In the genomic region with DNA sequence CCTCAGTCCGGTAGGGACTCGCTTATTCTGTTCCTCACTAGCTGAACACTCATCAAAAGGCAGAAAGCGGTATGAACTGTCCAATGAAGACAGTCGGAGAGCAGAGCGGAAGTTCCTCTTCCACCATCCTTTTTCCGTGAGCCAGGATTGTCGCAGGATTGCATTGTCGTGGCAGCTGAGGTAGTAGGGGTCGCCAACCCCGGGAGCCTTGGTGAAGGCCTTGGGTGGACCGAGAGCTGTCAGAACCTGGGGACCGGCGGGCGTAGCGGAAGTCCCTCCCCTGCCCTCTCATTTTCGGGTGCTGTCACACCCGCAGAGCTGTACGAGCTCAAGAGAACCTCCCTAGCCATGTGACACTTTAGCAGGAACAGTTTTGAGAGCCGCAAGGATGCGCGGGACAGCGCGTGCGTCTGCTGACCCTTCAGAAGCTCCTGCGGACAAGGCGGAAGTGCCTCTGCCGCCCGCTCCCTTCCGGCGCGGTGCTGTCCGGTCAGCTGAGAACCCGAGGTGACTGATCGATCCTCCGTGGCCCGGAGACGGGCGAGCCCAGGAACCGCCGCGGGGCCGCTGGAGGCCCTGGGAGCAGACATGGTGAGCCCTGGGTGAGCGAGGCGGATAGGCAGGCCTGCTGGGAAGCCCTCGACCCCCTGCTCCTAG, we compare ENCODE assay signal across 8 mouse cellular contexts. TPM values are rescaled to one million over a fixed set of nuclear protein-coding genes. Genes with fewer than 3 reads are reported as not detected.
A peak's percentile ranks its signal among the peaks of the same experiment; 100 is the strongest.
DNase-seq lines count a peak whose midpoint lies in the region; ATAC-seq and TF ChIP-seq lines count a peak whose summit lies in the region.

A gene (plus strand): TSS at position 402 of the 657 bp plus-strand sequence.

- peak; percentile 91 for ATAC-seq in embryonic facial prominence, embryonic 15.5 days (ENCODE audit: insufficient number of reproducible peaks, low FRiP score, low TSS enrichment, low read depth)
- peak; percentile 85 for ATAC-seq in limb, embryonic 12.5 days (ENCODE audit: insufficient number of reproducible peaks, insufficient read depth, low FRiP score, low TSS enrichment, low read depth)
- ATAC-seq in midbrain, embryonic 14.5 days (ENCODE audit: low FRiP score, low TSS enrichment) = peak; percentile 84

- no peaks in the 10 kb centered on the region for H3K4me1 ChIP-seq in bone marrow macrophage, adult 2 months (ENCODE audit: control insufficient read depth, insufficient read depth, low read length)
- 0 out of 2 replicates have a peak, but pooled peaks cover 4% of the 10 kb centered on the region for H3K4me1 ChIP-seq in embryonic facial prominence, embryonic 15.5 days
- H3K4me1 ChIP-seq in heart, adult 2 months (ENCODE audit: control insufficient read depth, insufficient read depth, low read length) = no peaks in the 10 kb centered on the region; the same call in 1 of the 2 replicates
- no peaks in the 10 kb centered on the region; the same call in 1 of the 2 replicates for H3K4me1 ChIP-seq in limb, embryonic 12.5 days (replicated peaks)
- H3K4me1 ChIP-seq in midbrain, embryonic 14.5 days (ENCODE audit: control insufficient read depth, insufficient read depth, low read length) = peaks cover 7% of the 10 kb centered on the region; the same call in 1 of the 2 replicates

- H3K27me3 ChIP-seq in embryonic facial prominence, embryonic 15.5 days = no peaks in the 10 kb centered on the region
- no peaks in the 10 kb centered on the region for H3K27me3 ChIP-seq in heart, adult 2 months (ENCODE audit: control insufficient read depth, insufficient read depth, low read length)
- H3K27me3 ChIP-seq in limb, embryonic 12.5 days = no peaks in the 10 kb centered on the region
- H3K27me3 ChIP-seq in midbrain, embryonic 14.5 days (ENCODE audit: control insufficient read depth, insufficient read depth, low read length) = no peaks in the 10 kb centered on the region

- no peak for TF ChIP-seq CTCF in bone marrow macrophage, adult 2 months (IDR thresholded peaks at IDR 0.05; ENCODE audit: low read depth, low read length)
- no peak for TF ChIP-seq CTCF in heart, adult 2 months (IDR thresholded peaks at IDR 0.05)

- H3K4me2 ChIP-seq in embryonic facial prominence, embryonic 15.5 days (replicated peaks) = peak within 1 kb of the TSS; percentile 75
- H3K4me2 ChIP-seq in limb, embryonic 12.5 days = peak within 1 kb of the TSS; percentile 88
- H3K4me2 ChIP-seq in midbrain, embryonic 14.5 days (ENCODE audit: low read length) = peak within 1 kb of the TSS; percentile 93

- H3K79me2 ChIP-seq in heart, adult 2 months (replicated peaks; ENCODE audit: control insufficient read depth, insufficient read depth, low read length) = no peaks in the 10 kb centered on the region

- TF ChIP-seq POLR2A in bone marrow macrophage, adult 2 months (IDR thresholded peaks at IDR 0.05; ENCODE audit: borderline replicate concordance, low read depth, low read length) = no peak
- peak; percentile 65 for TF ChIP-seq POLR2A in heart, adult 2 months (IDR thresholded peaks at IDR 0.05; ENCODE audit: insufficient read depth, low read depth, low read length)

- H3K4me3 ChIP-seq in bone marrow macrophage, adult 2 months (ENCODE audit: insufficient read depth, low read length) = peak within 1 kb of the TSS; percentile 77
- peak within 1 kb of the TSS; percentile 58 for H3K4me3 ChIP-seq in embryonic facial prominence, embryonic 15.5 days (replicated peaks)
- H3K4me3 ChIP-seq in heart, adult 2 months = peak within 1 kb of the TSS; percentile 96
- peak within 1 kb of the TSS; percentile 70 for H3K4me3 ChIP-seq in limb, embryonic 12.5 days (replicated peaks)
- peak within 1 kb of the TSS; percentile 75 for H3K4me3 ChIP-seq in midbrain, embryonic 14.5 days (replicated peaks; ENCODE audit: low read depth, low read length)

- peaks cover 21% of the 10 kb centered on the region for H3K9me3 ChIP-seq in embryonic facial prominence, embryonic 15.5 days (replicated peaks)
- H3K9me3 ChIP-seq in limb, embryonic 12.5 days = peaks cover 23% of the 10 kb centered on the region
- peaks cover 18% of the 10 kb centered on the region for H3K9me3 ChIP-seq in midbrain, embryonic 14.5 days (ENCODE audit: control insufficient read depth, low read length)

- H3K9ac ChIP-seq in embryonic facial prominence, embryonic 15.5 days = peak within 1 kb of the TSS; percentile 66
- H3K9ac ChIP-seq in heart, adult 2 months (ENCODE audit: low read depth, low read length) = peak within 1 kb of the TSS; percentile 89
- H3K9ac ChIP-seq in limb, embryonic 12.5 days (replicated peaks) = peak within 1 kb of the TSS; percentile 88
- H3K9ac ChIP-seq in midbrain, embryonic 14.5 days (replicated peaks; ENCODE audit: low read length) = peak within 1 kb of the TSS; percentile 93

- peak within 1 kb of the TSS; percentile 68 for H3K27ac ChIP-seq in bone marrow macrophage, adult 2 months (ENCODE audit: insufficient read depth, low read depth, low read length)
- peak within 1 kb of the TSS; percentile 80 for H3K27ac ChIP-seq in embryonic facial prominence, embryonic 15.5 days (replicated peaks)
- H3K27ac ChIP-seq in heart, adult 2 months = peak within 1 kb of the TSS; percentile 85
- peak within 1 kb of the TSS; percentile 59; the same call in 1 of the 2 replicates for H3K27ac ChIP-seq in limb, embryonic 12.5 days
- peak within 1 kb of the TSS; percentile 84 for H3K27ac ChIP-seq in midbrain, embryonic 14.5 days (replicated peaks; ENCODE audit: low read depth, low read length)

- peaks cover 28% of the 10 kb centered on the region for H3K36me3 ChIP-seq in embryonic facial prominence, embryonic 15.5 days
- peaks cover 5% of the 10 kb centered on the region; the same call in 1 of the 2 replicates for H3K36me3 ChIP-seq in heart, adult 2 months (ENCODE audit: control insufficient read depth, insufficient read depth, low read length)
- peaks cover 25% of the 10 kb centered on the region for H3K36me3 ChIP-seq in limb, embryonic 12.5 days
- peaks cover 15% of the 10 kb centered on the region; the same call in 1 of the 2 replicates for H3K36me3 ChIP-seq in midbrain, embryonic 14.5 days (ENCODE audit: control insufficient read depth, insufficient read depth, low read length)

- no peak for TF ChIP-seq EP300 in heart, adult 2 months (IDR thresholded peaks at IDR 0.05; ENCODE audit: insufficient read depth, low read depth, low read length)

- 4% methylated on average over 45 of the region's 45 CpGs for WGBS in embryonic facial prominence, embryonic 15.5 days
- WGBS in heart, adult 2 months = 3% methylated on average over 45 of the region's 45 CpGs
- WGBS in limb, embryonic 12.5 days = 7% methylated on average over 45 of the region's 45 CpGs
- WGBS in midbrain, embryonic 14.5 days = 5% methylated on average over 44 of the region's 45 CpGs

- DNase-seq in 3134 (ENCODE audit: extremely low read depth, insufficient read length, low spot score) = peak; percentile 1
- DNase-seq in heart, adult 2 months = peak; percentile 81 to 84
- DNase-seq in kidney, adult 8-10 months = peak; percentile 49 to 63
- peak; percentile 77 for DNase-seq in midbrain, embryonic 14.5 days
- peak; percentile 25 for DNase-seq in spleen, adult 12 weeks (ENCODE audit: low spot score)

- intact Hi-C loops in heart, adult 2 months (cut with DNase I) = loop anchor here (1.0 to 5.0 kb wide), 2 partner anchors 29 to 41 kb away; no protein-coding TSS in a partner anchor

RNA-seq across cellular contexts. Expression of the gene that starts here (rescaled TPM):
- 8.6 and 9.1 TPM in 2 replicates for polyA plus RNA-seq in bone marrow macrophage, adult 2 months (2012; ENCODE audit: insufficient read depth, insufficient read length, missing spikeins)
- 5.4 and 8.6 TPM in 2 replicates for polyA plus RNA-seq in embryonic facial prominence, embryonic 15.5 days (2015; fragmentation: Nextera tagmentation; extraction: Ambion mirVana)
- total RNA-seq in heart, adult 2 months (2021) = 1 to 10 TPM; 4.4 to 6.2 TPM
- 0.59 and 1.0 TPM in 2 replicates for polyA plus RNA-seq in heart, adult 2 months (2012; rRNA removed)
- 5.6 and 6.0 TPM in 2 replicates for polyA plus RNA-seq in limb, embryonic 12.5 days (2016; fragmentation: Nextera tagmentation; extraction: Ambion mirVana)
- 9.8 and 12.6 TPM in 2 replicates for polyA plus RNA-seq in midbrain, embryonic 14.5 days (2014; fragmentation: Nextera tagmentation; extraction: Ambion mirVana)

Comparison
In these comparisons a context has a peak if more than half of its experiments do, and no peak if none do; other contexts are left out.
1. Peak in every context shown above with its lines: DNase-seq, ATAC-seq, H3K4me3 ChIP-seq and H3K27ac ChIP-seq.
2. DNase-seq: peak in every context shown above with its lines; median percentile 82 in heart, adult 2 months; 77 in midbrain, embryonic 14.5 days; 56 in kidney, adult 8-10 months; 25 in spleen, adult 12 weeks; 1 in 3134.